Mouse (Mus musculus) liver, embryonic 11.5 days (tissue): Measurements from ENCODE around the gene Rnf212b. TPM values are rescaled to one million over a fixed set of nuclear protein-coding genes. Genes with fewer than 3 reads are reported as not detected.
"Not testable (repeated sequence)": the region's sequence is repeated elsewhere in the genome, so short reads cannot be mapped to it uniquely, and the experiment has no call there.

Experiments
- ATAC-seq: fragments of 200-750 bp; cut with Nextera tagmentation; replicated peaks from 2 replicates; pipeline ENCODE4 v1.8.0; 2017; ENCODE audit warnings: moderate number of reproducible peaks, mild to moderate bottlenecking, moderate TSS enrichment, moderate library complexity; ENCODE audit not compliant: low FRiP score
- DNase-seq: peaks from one replicate; pipeline ENCODE4 v3.0.0-alpha.2; 2017; ENCODE audit warnings: low spot score
- H3K27ac ChIP-seq: fragments of 300-500 bp; sonication (generic); 2 replicates; pipeline ENCODE4 v1.5.1; 2014; ENCODE audit warnings: mild to moderate bottlenecking, low read depth, low read length, control low read depth
- H3K27me3 ChIP-seq: fragments of 300-500 bp; sonication (generic); replicated peaks from 2 replicates; pipeline ENCODE4 v1.6.1; 2014; ENCODE audit warnings: low read length, mixed read lengths; ENCODE audit not compliant: control insufficient read depth, insufficient read depth
- H3K36me3 ChIP-seq: fragments of 300-500 bp; sonication (generic); 2 replicates; pipeline ENCODE4 v1.6.1; 2014; ENCODE audit warnings: mild to moderate bottlenecking, low read length, moderate library complexity, mixed read lengths; ENCODE audit not compliant: control insufficient read depth, insufficient read depth
- H3K4me1 ChIP-seq: fragments of 300-500 bp; sonication (generic); replicated peaks from 2 replicates; pipeline ENCODE4 v1.6.1; 2014; ENCODE audit warnings: low read length, mixed read lengths; ENCODE audit not compliant: control insufficient read depth, insufficient read depth
- H3K4me2 ChIP-seq: fragments of 300-500 bp; sonication (generic); 2 replicates; pipeline ENCODE4 v1.6.1; 2014; ENCODE audit warnings: mild to moderate bottlenecking, control low read depth, moderate library complexity
- H3K4me3 ChIP-seq: fragments of 300-500 bp; sonication (generic); 2 replicates; pipeline ENCODE4 v1.5.1; 2014; ENCODE audit warnings: low read depth, low read length, control low read depth
- H3K9ac ChIP-seq: fragments of 300-500 bp; sonication (generic); 2 replicates; pipeline ENCODE4 v1.6.1; 2014; ENCODE audit warnings: low read depth, low read length, control low read depth
- H3K9me3 ChIP-seq: fragments of 300-500 bp; sonication (generic); 2 replicates; pipeline ENCODE4 v1.6.1; 2016; ENCODE audit warnings: low read length, inconsistent platforms, mixed read lengths; ENCODE audit not compliant: control insufficient read depth
- WGBS: fragments of 180-500 bp; shearing (Covaris S2); extraction: QIAGEN DNeasy Blood & Tissue Kit; methylation state at CpG from one replicate; pipeline ENCODE4 v1.1.7; 2014; 5-methylcytosine and 5-hydroxymethylcytosine counted together
- polyA plus RNA-seq: library from polyadenylated mRNA; unstranded; fragments of >200 nt; fragmentation: Nextera tagmentation; extraction: Ambion mirVana; gene quantifications from 2 replicates; pipeline ENCODE4 v1.2.1, GENCODE M21; 2014

Rnf212b gene
- polyA plus RNA-seq: not detected in 2 replicates

GRCm38 (mm10) chr14:54813991-54814390 is at the start of gene Rnf212b:
Gene Rnf212b (plus strand): TSS chr14:54814141.
- Histone ChIP-seq H3K27ac (no peak within 1 kb of the TSS), H3K4me2 (no peak within 1 kb of the TSS), H3K27me3 (no peaks in the 10 kb centered on the region), H3K4me1 (peaks cover 4% of the 10 kb centered on the region), H3K9ac (no peak within 1 kb of the TSS), H3K4me3 (no peak within 1 kb of the TSS), H3K9me3 (no peaks in the 10 kb centered on the region), H3K36me3 (no peaks in the 10 kb centered on the region)
- ATAC-seq (no peak), DNase-seq (no peak)
- WGBS: 79% methylated on average over 29 of the region's 29 CpGs

GRCm38 (mm10) chr14:54766937-54767336 is 47.0 kb upstream of the Rnf212b start:
- not testable (repeated sequence) for H3K9me3 ChIP-seq, H3K27me3 ChIP-seq, DNase-seq, H3K9ac ChIP-seq, H3K4me3 ChIP-seq, H3K4me1 ChIP-seq, H3K4me2 ChIP-seq, H3K36me3 ChIP-seq, ATAC-seq, H3K27ac ChIP-seq
- WGBS: 89% methylated on average over 7 of the region's 7 CpGs

GRCm38 (mm10) chr14:54768314-54769067 is 45.5 kb upstream of the Rnf212b start:
- 78% methylated on average over 10 of the region's 10 CpGs for whole genome bisulfite sequencing
- DNase-seq: no peak
- no peak for ATAC-seq
- H3K4me3 ChIP-seq: no peak overlapping the region
- no peak overlapping the region for H3K9ac ChIP-seq
- no peaks in the 10 kb centered on the region for H3K36me3 ChIP-seq
- no peaks in the 10 kb centered on the region for H3K9me3 ChIP-seq
- H3K4me2 ChIP-seq: no peak overlapping the region
- H3K27ac ChIP-seq: no peak overlapping the region
- no peaks in the 10 kb centered on the region for H3K4me1 ChIP-seq
- no peaks in the 10 kb centered on the region for H3K27me3 ChIP-seq

- Histone ChIP-seq H3K9ac (no peak overlapping the region), H3K4me1 (no peaks in the 10 kb centered on the region), H3K27me3 (no peaks in the 10 kb centered on the region), H3K27ac (no peak overlapping the region), H3K9me3 (no peaks in the 10 kb centered on the region), H3K36me3 (no peaks in the 10 kb centered on the region), H3K4me3 (no peak overlapping the region), H3K4me2 (no peak overlapping the region)
- 87% methylated on average over 5 of the region's 5 CpGs for WGBS
- no peak for DNase-seq
- ATAC-seq: no peak
Observed at GRCm38 (mm10) chr14:54769068-54769425, 44.9 kb upstream of the Rnf212b start.

- 90% methylated on average over 5 of the region's 5 CpGs for WGBS
- no peaks in the 10 kb centered on the region for H3K27me3 ChIP-seq
- H3K9me3 ChIP-seq: no peaks in the 10 kb centered on the region
- no peaks in the 10 kb centered on the region for H3K4me1 ChIP-seq
- H3K9ac ChIP-seq: no peak overlapping the region
- H3K4me3 ChIP-seq: no peak overlapping the region
- no peaks in the 10 kb centered on the region for H3K36me3 ChIP-seq
- no peak for ATAC-seq
- DNase-seq: no peak
- no peak overlapping the region for H3K4me2 ChIP-seq
- H3K27ac ChIP-seq: no peak overlapping the region
Observed at GRCm38 (mm10) chr14:54770373-54770772, 43.6 kb upstream of the Rnf212b start.

GRCm38 (mm10) chr14:54772333-54772856 is 41.5 kb upstream of the Rnf212b start:
- H3K4me2 ChIP-seq: no peak overlapping the region
- H3K9ac ChIP-seq: no peak overlapping the region
- no peaks in the 10 kb centered on the region for H3K36me3 ChIP-seq
- H3K9me3 ChIP-seq: no peaks in the 10 kb centered on the region
- ATAC-seq (no peak), DNase-seq (no peak)
- H3K4me1 ChIP-seq: no peaks in the 10 kb centered on the region
- H3K27ac ChIP-seq: no peak overlapping the region
- WGBS: 78% methylated on average over 20 of the region's 20 CpGs
- no peaks in the 10 kb centered on the region for H3K27me3 ChIP-seq
- H3K4me3 ChIP-seq: no peak overlapping the region

- ATAC-seq: no peak
Observed at GRCm38 (mm10) chr14:54775534-54776041, 38.4 kb upstream of the Rnf212b start.

GRCm38 (mm10) chr14:54776768-54777167 is 37.2 kb upstream of the Rnf212b start:
- H3K9me3 ChIP-seq: no peaks in the 10 kb centered on the region
- no peak overlapping the region for H3K4me2 ChIP-seq
- H3K27ac ChIP-seq: no peak overlapping the region
- H3K9ac ChIP-seq: no peak overlapping the region
- H3K36me3 ChIP-seq: no peaks in the 10 kb centered on the region
- WGBS: 67% methylated on average over 5 of the region's 5 CpGs
- H3K27me3 ChIP-seq: peaks cover 23% of the 10 kb centered on the region
- 0 out of 2 replicates have a peak, but pooled peaks cover 3% of the 10 kb centered on the region for H3K4me1 ChIP-seq
- DNase-seq (no peak), ATAC-seq (no peak)
- H3K4me3 ChIP-seq: no peak overlapping the region

More at GRCm38 (mm10) chr14:54775534-54776041, 38.4 kb upstream of the Rnf212b start:
- WGBS: 85% methylated on average over 7 of the region's 7 CpGs
- Histone ChIP-seq H3K9me3 (no peaks in the 10 kb centered on the region), H3K4me2 (no peak overlapping the region), H3K27me3 (peaks cover 12% of the 10 kb centered on the region), H3K4me1 (0 out of 2 replicates have a peak, but pooled peaks cover 3% of the 10 kb centered on the region), H3K36me3 (no peaks in the 10 kb centered on the region), H3K9ac (no peak overlapping the region), H3K4me3 (no peak overlapping the region), H3K27ac (no peak overlapping the region)
- no peak for DNase-seq

- Histone ChIP-seq H3K36me3 (no peaks in the 10 kb centered on the region), H3K27me3 (peaks cover 23% of the 10 kb centered on the region), H3K9me3 (no peaks in the 10 kb centered on the region), H3K4me3 (no peak overlapping the region), H3K27ac (no peak overlapping the region), H3K4me2 (no peak overlapping the region), H3K4me1 (0 out of 2 replicates have a peak, but pooled peaks cover 3% of the 10 kb centered on the region), H3K9ac (no peak overlapping the region)
- no peak for ATAC-seq
- 33% methylated on average over 4 of the region's 4 CpGs for WGBS
- no peak for DNase-seq
Observed at GRCm38 (mm10) chr14:54777893-54778292, 36.0 kb upstream of the Rnf212b start.
